Mouse (Mus musculus): ENCODE measurements at regions not wholly inside any gene's neighbourhood (a gene's known extent, or its start where the extent isn't known, plus 50 kb on each side); places are given as distances from the start of the nearest gene placed in this dataset.

- no peak for TF ChIP-seq POLR2A (IDR thresholded peaks at IDR 0.05; ENCODE audit: low read depth, low read length)
- no peak for TF ChIP-seq CTCF (IDR thresholded peaks at IDR 0.05; ENCODE audit: extremely low read depth, insufficient read length, insufficient replicate concordance, low read depth, low read length)
These were observed 155.9 kb downstream of the Hhipl2 start for GRCm38 (mm10) chr1:183573621-183574585.
